Mouse (Mus musculus): ENCODE measurements around the gene Acad9. TPM values are rescaled to one million over a fixed set of nuclear protein-coding genes. Genes with fewer than 3 reads are reported as not detected.
A peak's percentile ranks its signal among the peaks of the same experiment; 100 is the strongest.
"Not testable (repeated sequence)": the region's sequence is repeated elsewhere in the genome, so short reads cannot be mapped to it uniquely, and the experiment has no call there.

Acad9 gene
- polyA plus RNA-seq, 1 experiment from 2014 or later: 46.1 TPM

GRCm38 (mm10) chr3:36119684-36120548 lies 54.1 kb downstream of the Acad9 start:
- DNase-seq (ENCODE audit: low spot score): no peak
- no peak overlapping the region for H3K27ac ChIP-seq (ENCODE audit: low read length)
- ATAC-seq: no peak

GRCm38 (mm10) chr3:36126176-36126575 lies 60.4 kb downstream of the Acad9 start:
- not testable (repeated sequence) for H3K4me3 ChIP-seq (ENCODE audit: low read depth, low read length); H3K9me3 ChIP-seq (ENCODE audit: low read length); H3K9ac ChIP-seq (replicated peaks; ENCODE audit: low read depth); H3K36me3 ChIP-seq (ENCODE audit: insufficient read depth, low read length); H3K27ac ChIP-seq (ENCODE audit: low read length); DNase-seq (ENCODE audit: low spot score); ATAC-seq; H3K4me2 ChIP-seq (replicated peaks; ENCODE audit: low read depth, low read length); H3K27me3 ChIP-seq (replicated peaks; ENCODE audit: insufficient read depth, low read length); H3K4me1 ChIP-seq (ENCODE audit: insufficient read depth, low read depth, low read length)
- WGBS: 86% methylated on average over 9 of the region's 9 CpGs

More at GRCm38 (mm10) chr3:36119684-36120548, 54.1 kb downstream of the Acad9 start:
- H3K4me3 ChIP-seq (ENCODE audit: low read depth, low read length): no peak overlapping the region
- H3K4me2 ChIP-seq (replicated peaks; ENCODE audit: low read depth, low read length): no peak overlapping the region
- no peaks in the 10 kb centered on the region for H3K27me3 ChIP-seq (replicated peaks; ENCODE audit: insufficient read depth, low read length)
- H3K9me3 ChIP-seq (ENCODE audit: low read length): no peaks in the 10 kb centered on the region
- TF ChIP-seq CTCF (IDR thresholded peaks at IDR 0.05) (no peak), EP300 (IDR thresholded peaks at IDR 0.05) (no peak)
- no peaks in the 10 kb centered on the region for H3K4me1 ChIP-seq (ENCODE audit: insufficient read depth, low read depth, low read length)
- H3K9ac ChIP-seq (replicated peaks; ENCODE audit: low read depth): no peak overlapping the region
- no peaks in the 10 kb centered on the region for H3K36me3 ChIP-seq (ENCODE audit: insufficient read depth, low read length)

- TF ChIP-seq CTCF (IDR thresholded peaks at IDR 0.05) (no peak), EP300 (IDR thresholded peaks at IDR 0.05) (no peak)
- H3K9me3 ChIP-seq (ENCODE audit: low read length): no peaks in the 10 kb centered on the region
- ATAC-seq (no peak), DNase-seq (ENCODE audit: low spot score) (no peak)
- H3K4me1 ChIP-seq (ENCODE audit: insufficient read depth, low read depth, low read length): no peaks in the 10 kb centered on the region
- H3K9ac ChIP-seq (replicated peaks; ENCODE audit: low read depth): no peak overlapping the region
- H3K4me3 ChIP-seq (ENCODE audit: low read depth, low read length): no peak overlapping the region
- no peaks in the 10 kb centered on the region for H3K36me3 ChIP-seq (ENCODE audit: insufficient read depth, low read length)
- no peaks in the 10 kb centered on the region for H3K27me3 ChIP-seq (replicated peaks; ENCODE audit: insufficient read depth, low read length)
- H3K4me2 ChIP-seq (replicated peaks; ENCODE audit: low read depth, low read length): no peak overlapping the region
- H3K27ac ChIP-seq (ENCODE audit: low read length): no peak overlapping the region
Measured at GRCm38 (mm10) chr3:36136152-36136551, 70.4 kb downstream of the Acad9 start.

- H3K27me3 ChIP-seq (replicated peaks; ENCODE audit: insufficient read depth, low read length): no peaks in the 10 kb centered on the region
- H3K27ac ChIP-seq (ENCODE audit: low read length): no peak overlapping the region
- DNase-seq (ENCODE audit: low spot score): peak; percentile 61
- H3K9ac ChIP-seq (replicated peaks; ENCODE audit: low read depth): no peak overlapping the region
- H3K4me2 ChIP-seq (replicated peaks; ENCODE audit: low read depth, low read length): no peak overlapping the region
- H3K4me1 ChIP-seq (ENCODE audit: insufficient read depth, low read depth, low read length): no peaks in the 10 kb centered on the region
- no peaks in the 10 kb centered on the region for H3K9me3 ChIP-seq (ENCODE audit: low read length)
- 46% methylated on average over 2 of the region's 2 CpGs for WGBS
- no peak for ATAC-seq
- no peak overlapping the region for H3K4me3 ChIP-seq (ENCODE audit: low read depth, low read length)
- peak; percentile 58 for TF ChIP-seq CTCF (IDR thresholded peaks at IDR 0.05)
- no peak for TF ChIP-seq EP300 (IDR thresholded peaks at IDR 0.05)
- no peaks in the 10 kb centered on the region for H3K36me3 ChIP-seq (ENCODE audit: insufficient read depth, low read length)
Measured at GRCm38 (mm10) chr3:36137560-36137959, 71.8 kb downstream of the Acad9 start.

- no peaks in the 10 kb centered on the region for H3K4me1 ChIP-seq (ENCODE audit: insufficient read depth, low read depth, low read length)
- ATAC-seq: no peak
- H3K4me2 ChIP-seq (replicated peaks; ENCODE audit: low read depth, low read length): no peak overlapping the region
- no peak for TF ChIP-seq EP300 (IDR thresholded peaks at IDR 0.05)
- no peak for TF ChIP-seq CTCF (IDR thresholded peaks at IDR 0.05)
- H3K9ac ChIP-seq (replicated peaks; ENCODE audit: low read depth): no peak overlapping the region
- H3K27ac ChIP-seq (ENCODE audit: low read length): no peak overlapping the region
- no peak overlapping the region for H3K4me3 ChIP-seq (ENCODE audit: low read depth, low read length)
- H3K9me3 ChIP-seq (ENCODE audit: low read length): no peaks in the 10 kb centered on the region
- no peaks in the 10 kb centered on the region for H3K36me3 ChIP-seq (ENCODE audit: insufficient read depth, low read length)
- DNase-seq (ENCODE audit: low spot score): no peak
- no peaks in the 10 kb centered on the region for H3K27me3 ChIP-seq (replicated peaks; ENCODE audit: insufficient read depth, low read length)
- 68% methylated on average over 1 of the region's 1 CpGs for WGBS
Measured at GRCm38 (mm10) chr3:36138171-36138660, 72.4 kb downstream of the Acad9 start.

- no peak for ATAC-seq
- DNase-seq (ENCODE audit: low spot score): no peak
- Histone ChIP-seq H3K27ac (ENCODE audit: low read length) (no peak overlapping the region), H3K4me2 (replicated peaks; ENCODE audit: low read depth, low read length) (no peak overlapping the region), H3K4me3 (ENCODE audit: low read depth, low read length) (no peak overlapping the region), H3K9me3 (ENCODE audit: low read length) (no peaks in the 10 kb centered on the region), H3K36me3 (ENCODE audit: insufficient read depth, low read length) (no peaks in the 10 kb centered on the region), H3K4me1 (ENCODE audit: insufficient read depth, low read depth, low read length) (no peaks in the 10 kb centered on the region), H3K9ac (replicated peaks; ENCODE audit: low read depth) (no peak overlapping the region), H3K27me3 (replicated peaks; ENCODE audit: insufficient read depth, low read length) (no peaks in the 10 kb centered on the region)
- TF ChIP-seq EP300 (IDR thresholded peaks at IDR 0.05) (no peak), CTCF (IDR thresholded peaks at IDR 0.05) (no peak)
Measured at GRCm38 (mm10) chr3:36138996-36139395, 73.2 kb downstream of the Acad9 start.

Other genes with a start within 250 kb of the Acad9 start
- gene Dcun1d1, start 128.5 kb upstream of the Acad9 start, polyA plus RNA-seq (2015; fragmentation: Nextera tagmentation; extraction: Ambion mirVana): 78.1 and 84.8 TPM in 2 replicates
- gene Mccc1, start 65.3 kb upstream of the Acad9 start, polyA plus RNA-seq (2015; fragmentation: Nextera tagmentation; extraction: Ambion mirVana): 20.8 and 27.6 TPM in 2 replicates
- gene Ccdc144b, start 12.4 kb upstream of the Acad9 start, polyA plus RNA-seq (2015; fragmentation: Nextera tagmentation; extraction: Ambion mirVana): not detected in 2 replicates
- 3.8 and 4.9 TPM in 2 replicates for gene D3Ertd254e, start 85.0 kb downstream of the Acad9 start, polyA plus RNA-seq (2015; fragmentation: Nextera tagmentation; extraction: Ambion mirVana)
- 0.75 and 0.84 TPM in 2 replicates for gene Qrfpr, start 156.3 kb downstream of the Acad9 start, polyA plus RNA-seq (2015; fragmentation: Nextera tagmentation; extraction: Ambion mirVana)

Data from lung, postnatal 0 days (tissue).